Mouse (Mus musculus) ES-E14 (cell line): ENCODE results near the gene Eid2. TPM values are rescaled to one million over a fixed set of nuclear protein-coding genes. Genes with fewer than 3 reads are reported as not detected.

Experiments
- DNase-seq: peaks from one replicate; pipeline ENCODE4 v3.0.0-alpha.2; 2013; ENCODE audit warnings: low read depth, low spot score
- H3K27ac ChIP-seq: 2 replicates; pipeline ENCODE4 v1.5.1; 2012; ENCODE audit warnings: low read depth, mild to moderate bottlenecking, low read length, moderate library complexity, mixed read lengths; ENCODE audit not compliant: poor library complexity, insufficient read depth, severe bottlenecking
- H3K36me3 ChIP-seq: 2 replicates; pipeline ENCODE4 v1.6.1; 2012; ENCODE audit warnings: mild to moderate bottlenecking, low read length, moderate library complexity, mixed read lengths; ENCODE audit not compliant: control insufficient read depth, poor library complexity, insufficient read depth, severe bottlenecking
- H3K4me1 ChIP-seq, 2 experiments: fragments of 150-350 bp in 1 of 2; sonication (generic) in 1 of 2; 2 replicates each; pipeline ENCODE4 v1.6.1; 2012; ENCODE audit warnings: low read length in 2 of 2, mild to moderate bottlenecking in 1 of 2, mixed read lengths in 1 of 2; ENCODE audit not compliant: control insufficient read depth in 2 of 2, insufficient read depth in 2 of 2, poor library complexity in 1 of 2
- H3K4me3 ChIP-seq, 2 experiments: fragments of 150-350 bp in 1 of 2; sonication (generic) in 1 of 2; 2 replicates each; pipeline ENCODE4 v1.5.1; 2012; ENCODE audit warnings: low read length in 2 of 2, low read depth in 1 of 2, mild to moderate bottlenecking in 1 of 2, mixed read lengths in 1 of 2; ENCODE audit not compliant: insufficient read depth in 1 of 2, poor library complexity in 1 of 2, severe bottlenecking in 1 of 2
- H3K9ac ChIP-seq: 2 replicates; pipeline ENCODE4 v1.6.1; 2012; ENCODE audit warnings: low read depth, mild to moderate bottlenecking, low read length, mixed read lengths; ENCODE audit not compliant: poor library complexity, insufficient read depth, severe bottlenecking
- H3K9me3 ChIP-seq: fragments of 150-350 bp; sonication (generic); 2 replicates; pipeline ENCODE4 v1.6.1; 2012; ENCODE audit warnings: low read depth, mild to moderate bottlenecking, low read length; ENCODE audit not compliant: control insufficient read depth, insufficient read depth
- CHD2 ChIP-seq: IDR thresholded peaks from 2 replicates; pipeline ENCODE4 v1.6.1; 2014; ENCODE audit warnings: mild to moderate bottlenecking, low read depth, low read length, inconsistent platforms
- HCFC1 ChIP-seq: IDR thresholded peaks from 2 replicates; pipeline ENCODE4 v1.6.1; 2012; ENCODE audit warnings: low read length, inconsistent platforms, borderline replicate concordance; ENCODE audit not compliant: insufficient read depth
- MAFK ChIP-seq: IDR thresholded peaks from 2 replicates; pipeline ENCODE4 v1.6.1; 2014; ENCODE audit warnings: mild to moderate bottlenecking, low read depth, low read length, inconsistent platforms; ENCODE audit not compliant: insufficient read depth
- ZC3H11A ChIP-seq: IDR thresholded peaks from 2 replicates; pipeline ENCODE4 v1.6.1; 2012; ENCODE audit warnings: low read depth, mild to moderate bottlenecking, inconsistent platforms, low read length, borderline replicate concordance
- ZNF384 ChIP-seq: IDR thresholded peaks from 2 replicates; pipeline ENCODE4 v1.6.1; 2012; ENCODE audit warnings: low read depth, low read length, inconsistent platforms
- in situ Hi-C, 2 experiments: fragments of 600-800 bp; cut with MboI; formaldehyde crosslinking; loops; one replicate each; pipeline ENCODE4 v1.15.1; 2025; ENCODE audit warnings: low sequenced_read_pairs in 2 of 2, inconsistent platforms in 1 of 2; ENCODE audit not compliant: unreplicated experiment in 2 of 2
- total RNA-seq: library from RNA; depleted of rRNA; stranded (reverse); fragments of 300-350 nt; gene quantifications from 2 replicates; pipeline ENCODE4 v1.2.3, GENCODE M21; 2012

Gene Eid2
- total RNA-seq, 1 experiment: 18.5 TPM

- no peak overlapping the region for H3K27ac ChIP-seq
- in situ Hi-C loops: no loop called here
- H3K4me3 ChIP-seq: peak overlapping the region; percentile 15 to 65; a peak in 3 of 4 replicates
- H3K36me3 ChIP-seq: no peaks in the 10 kb centered on the region
- peak; percentile 88 for DNase-seq
- peaks cover 0 to 9% of the 10 kb centered on the region in 2 experiments; a peak in 2 of 4 replicates for H3K4me1 ChIP-seq
- H3K9ac ChIP-seq: peak overlapping the region; percentile 69
- TF ChIP-seq ZNF384 (no peak), ZC3H11A (no peak), MAFK (no peak), CHD2 (no peak), HCFC1 (0 out of 2 replicates have a peak, but pooled peaks have one; percentile 8)
- H3K9me3 ChIP-seq: no peaks in the 10 kb centered on the region
Observed at GRCm38 (mm10) chr7:28298837-28299625, 31.4 kb downstream of the Eid2 start.

- no peak for DNase-seq
- Histone ChIP-seq H3K4me3 (peak within 1 kb of the TSS; percentile 55), H3K36me3 (peaks cover 16% of the 10 kb centered on the region), H3K9me3 (no peaks in the 10 kb centered on the region), H3K27ac (0 out of 2 replicates have a peak within 1 kb of the TSS, but pooled peaks have one; percentile 9), H3K4me1 (peaks cover 0 to 7% of the 10 kb centered on the region in 2 experiments; a peak in 2 of 4 replicates), H3K9ac (peak within 1 kb of the TSS; percentile 65)
- in situ Hi-C loops: no loop called here
- TF ChIP-seq HCFC1 (no peak), CHD2 (no peak), MAFK (no peak), ZNF384 (no peak), ZC3H11A (no peak)
Observed at GRCm38 (mm10) chr7:28301616-28302433, 34.1 kb downstream of the Eid2 start, which contains the start of gene Dll3. Dll3 (minus strand) TSS chr7:28302238.

GRCm38 (mm10) chr7:28305641-28306040, 38.0 kb downstream of the Eid2 start:
- DNase-seq: no peak
- no peaks in the 10 kb centered on the region for H3K9me3 ChIP-seq
- in situ Hi-C loops: no loop called here
- no peak for TF ChIP-seq CHD2
- no peak for TF ChIP-seq ZC3H11A
- TF ChIP-seq MAFK: no peak
- TF ChIP-seq ZNF384: no peak
- no peak for TF ChIP-seq HCFC1
- no peak overlapping the region for H3K27ac ChIP-seq
- no peak overlapping the region for H3K9ac ChIP-seq
- H3K4me1 ChIP-seq: peaks cover 2% of the 10 kb centered on the region in 2 experiments
- H3K36me3 ChIP-seq: peaks cover 45% of the 10 kb centered on the region
- no peak overlapping the region for H3K4me3 ChIP-seq

GRCm38 (mm10) chr7:28306216-28306615, 38.5 kb downstream of the Eid2 start:
- TF ChIP-seq ZNF384 (no peak), CHD2 (no peak), MAFK (no peak), ZC3H11A (no peak), HCFC1 (no peak)
- H3K4me1 ChIP-seq: peaks cover 2 to 4% of the 10 kb centered on the region in 2 experiments
- DNase-seq: no peak
- in situ Hi-C loops: no loop called here
- H3K9me3 ChIP-seq: no peaks in the 10 kb centered on the region
- no peak overlapping the region for H3K4me3 ChIP-seq
- no peak overlapping the region for H3K9ac ChIP-seq
- no peak overlapping the region for H3K27ac ChIP-seq
- peaks cover 45% of the 10 kb centered on the region for H3K36me3 ChIP-seq
